Mouse (Mus musculus) urinary bladder, postnatal 10 days (tissue): ENCODE measurements around the gene Ppfia2.

Source experiments
- DNase-seq: peaks from one replicate; pipeline ENCODE4 v3.0.0; 2022; ENCODE audit warnings: low spot score

The Ppfia2 gene

DNA sequence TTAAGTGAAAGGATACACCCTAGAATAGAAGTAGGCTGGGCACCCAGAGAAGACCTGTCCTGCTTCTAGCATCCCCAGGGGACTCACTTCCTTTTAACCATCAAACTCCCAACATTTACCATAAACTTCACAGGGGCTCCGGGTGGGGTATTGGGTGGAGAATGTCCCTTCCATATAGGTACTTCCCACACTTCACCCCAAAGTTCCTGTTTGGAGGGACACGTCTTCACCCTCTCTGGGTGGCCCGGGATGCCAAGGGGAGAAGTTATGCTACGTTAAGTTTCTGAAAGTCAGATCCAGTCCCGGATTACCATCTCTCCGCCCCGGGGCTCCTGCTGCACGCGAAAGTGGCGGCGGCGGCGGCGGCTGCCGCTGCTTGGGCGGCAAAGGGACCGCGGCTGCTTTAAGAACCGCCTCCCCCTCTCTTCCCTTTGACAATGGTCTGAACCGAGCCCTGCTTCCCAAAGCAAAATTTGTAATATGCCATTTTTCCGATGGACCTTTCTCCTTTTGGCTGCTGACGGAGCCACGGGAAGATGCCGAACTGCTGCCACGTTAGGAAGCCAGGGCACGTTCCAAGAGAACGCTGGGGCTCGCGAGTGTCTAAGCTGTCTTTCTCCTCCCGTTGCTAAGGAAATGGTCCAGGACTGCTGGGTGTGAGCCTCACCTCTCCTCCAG is at the start of gene Ppfia2:
Gene Ppfia2 (plus strand): TSS at position 485 of the 678 bp plus-strand sequence.
- DNase-seq, result no peak

- no peak for DNase-seq
Measured at GRCm38 (mm10) chr10:106468956-106469721, 1.0 kb upstream of the Ppfia2 start.

GRCm38 (mm10) chr10:106470533-106471205 is 530 bp downstream of the Ppfia2 start:
- DNase-seq, result no peak

DNA sequence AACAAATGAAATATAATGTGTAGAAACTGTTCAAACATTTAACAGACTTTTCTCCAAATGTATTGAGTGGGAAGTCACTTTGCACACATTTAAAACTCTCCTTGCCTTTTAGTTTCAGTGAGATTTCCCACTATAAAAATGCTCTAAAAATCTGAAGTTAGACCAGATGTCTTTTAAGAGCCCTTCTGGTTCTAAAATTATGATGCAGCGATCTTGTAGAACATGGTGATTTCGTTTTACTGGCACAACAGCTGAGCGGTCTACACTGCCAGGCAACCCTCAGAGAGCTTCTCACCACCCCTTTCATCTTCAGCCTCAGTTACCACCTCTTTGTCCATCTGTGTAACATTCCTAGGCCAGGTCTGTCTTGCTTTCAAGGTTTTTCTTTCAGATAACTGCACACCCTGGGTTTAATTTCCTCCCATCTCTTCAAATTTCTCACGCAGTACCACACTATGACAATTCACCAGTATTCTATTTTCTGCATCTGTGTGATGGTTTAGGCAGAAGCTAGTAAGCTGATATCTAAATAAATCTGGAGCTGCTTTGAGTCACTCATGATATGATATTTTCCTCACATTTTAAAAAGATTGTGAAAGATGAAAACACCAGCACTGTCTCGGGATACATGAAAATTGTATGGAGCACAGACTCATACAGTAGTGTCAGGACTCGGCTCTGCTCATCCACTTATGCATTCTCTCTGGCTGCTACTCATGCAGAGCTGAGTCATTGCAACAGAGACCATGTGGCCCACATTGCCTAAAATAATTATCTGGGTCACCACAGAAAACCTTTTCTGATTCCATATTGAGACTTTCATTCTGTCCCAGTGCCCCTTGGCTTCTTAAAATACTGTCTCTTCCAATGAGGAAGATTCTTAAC is 39.4 kb downstream of the Ppfia2 start:
- DNase-seq, result no peak

- DNase-seq, result no peak
Measured at GRCm38 (mm10) chr10:106566036-106566435, 95.9 kb downstream of the Ppfia2 start.

DNA sequence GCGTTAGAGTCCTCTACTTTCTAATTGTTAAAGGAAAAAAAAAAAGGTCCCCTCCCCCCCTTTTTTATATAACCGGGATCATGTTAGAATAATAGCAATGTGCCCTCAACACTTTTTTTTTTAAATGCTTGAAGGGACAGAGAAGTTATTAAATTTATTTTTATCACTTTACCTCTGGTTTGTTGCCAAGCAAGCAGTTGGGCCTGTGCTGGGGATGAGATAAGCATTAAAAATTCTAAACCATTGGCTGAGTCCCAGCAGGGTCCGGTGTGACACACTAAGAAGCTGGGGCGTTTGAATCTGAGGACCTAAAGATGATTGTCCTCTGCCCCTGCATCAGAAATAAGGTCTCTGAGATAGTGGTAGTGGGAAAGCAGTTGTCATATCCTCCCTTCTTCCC is 114.9 kb downstream of the Ppfia2 start:
- DNase-seq, result no peak

DNA sequence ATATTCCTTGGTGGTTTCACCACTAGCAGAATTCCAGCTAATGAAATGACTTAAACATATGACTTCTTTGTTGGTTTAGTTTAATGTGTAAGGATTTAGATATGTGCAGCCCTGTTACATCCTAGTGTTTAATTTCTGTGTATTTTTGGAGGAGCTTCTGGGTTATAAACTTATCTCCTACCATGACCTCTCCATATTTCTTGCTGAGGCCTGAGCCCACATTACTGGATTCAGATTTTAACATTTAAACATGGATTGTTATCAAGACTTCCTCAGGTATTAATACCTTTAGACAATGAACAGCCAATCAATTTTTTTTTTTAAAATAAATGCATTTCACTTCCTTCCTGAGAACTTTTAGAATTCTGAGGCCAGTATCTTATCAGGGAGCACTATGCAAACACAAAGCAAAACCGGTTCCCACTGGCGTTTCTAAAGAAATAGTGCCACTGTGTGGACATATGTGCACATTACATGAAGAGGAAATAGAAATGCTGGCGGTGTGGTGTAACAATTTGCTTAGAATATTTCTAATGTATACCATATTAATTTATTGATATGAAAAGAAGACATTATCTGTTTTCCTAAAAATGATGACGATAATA is 115.4 kb downstream of the Ppfia2 start:
- DNase-seq, result no peak

DNA sequence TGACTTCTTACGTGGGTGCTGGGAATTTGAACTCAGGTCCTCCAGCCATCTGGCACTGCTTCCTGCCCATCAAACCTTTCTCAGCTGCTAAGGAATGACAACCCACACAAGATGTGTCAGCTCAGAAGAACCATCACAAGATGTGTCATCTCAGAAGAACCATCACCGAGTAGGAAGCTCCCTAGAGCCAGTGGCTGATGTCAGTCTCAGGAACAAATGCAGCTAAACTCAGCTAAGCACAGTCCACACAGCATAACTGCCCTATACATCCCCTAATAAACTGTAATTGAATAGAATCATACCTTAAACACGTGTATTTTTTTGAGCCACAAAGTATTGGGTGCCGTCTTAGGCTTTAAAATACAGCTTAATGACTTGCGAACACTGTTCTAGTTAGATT is 117.7 kb downstream of the Ppfia2 start:
- no peak for DNase-seq

GRCm38 (mm10) chr10:106590944-106591343 is 120.8 kb downstream of the Ppfia2 start:
- DNase-seq, result no peak

DNA sequence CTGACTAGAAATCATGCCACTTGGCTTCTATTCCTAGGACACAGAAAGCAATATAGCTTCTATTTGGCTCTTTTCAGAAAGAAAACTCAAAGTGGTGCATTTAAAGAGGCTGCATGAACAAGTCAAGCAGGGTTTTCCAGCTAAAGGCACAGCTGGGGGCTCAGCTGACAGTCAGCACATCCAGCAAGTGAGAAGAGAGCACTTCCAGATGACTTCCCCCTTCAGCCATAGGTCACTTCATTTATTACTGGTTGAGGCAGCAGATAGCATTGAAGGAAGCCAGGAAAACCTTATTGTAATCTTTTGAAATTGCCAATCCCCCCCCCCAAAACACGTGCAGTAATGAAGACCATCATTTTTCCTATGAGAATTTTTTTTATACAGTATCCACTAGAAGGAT is 126.8 kb downstream of the Ppfia2 start:
- no peak for DNase-seq

DNA sequence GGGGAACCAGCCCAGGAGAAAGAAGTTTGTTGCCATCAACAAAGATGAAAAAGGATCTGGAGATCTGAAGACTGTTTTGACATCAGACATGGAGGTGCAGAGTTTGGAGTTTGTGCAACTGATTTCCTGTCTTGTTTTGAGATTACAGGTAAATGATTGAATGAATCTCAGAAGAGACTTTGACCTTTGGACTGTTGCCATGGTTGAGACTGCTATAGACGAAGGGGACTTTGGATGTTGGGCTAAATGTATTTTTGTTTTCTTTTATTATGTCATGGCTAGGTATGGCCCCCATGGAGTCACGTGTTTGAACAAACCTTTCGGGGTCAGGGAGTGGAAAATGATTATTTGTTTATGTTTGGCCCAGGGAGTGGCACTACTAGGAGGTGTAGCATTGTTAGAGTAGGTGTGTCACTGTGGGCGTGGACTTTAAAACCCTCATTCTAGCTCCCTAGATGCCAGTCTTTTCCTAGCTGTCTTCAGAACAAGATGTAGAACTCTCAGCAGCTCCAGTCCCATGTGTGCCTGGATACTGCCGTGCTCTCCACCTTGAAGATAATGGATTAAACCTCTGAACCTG is 133.3 kb downstream of the Ppfia2 start:
- no peak for DNase-seq

DNA sequence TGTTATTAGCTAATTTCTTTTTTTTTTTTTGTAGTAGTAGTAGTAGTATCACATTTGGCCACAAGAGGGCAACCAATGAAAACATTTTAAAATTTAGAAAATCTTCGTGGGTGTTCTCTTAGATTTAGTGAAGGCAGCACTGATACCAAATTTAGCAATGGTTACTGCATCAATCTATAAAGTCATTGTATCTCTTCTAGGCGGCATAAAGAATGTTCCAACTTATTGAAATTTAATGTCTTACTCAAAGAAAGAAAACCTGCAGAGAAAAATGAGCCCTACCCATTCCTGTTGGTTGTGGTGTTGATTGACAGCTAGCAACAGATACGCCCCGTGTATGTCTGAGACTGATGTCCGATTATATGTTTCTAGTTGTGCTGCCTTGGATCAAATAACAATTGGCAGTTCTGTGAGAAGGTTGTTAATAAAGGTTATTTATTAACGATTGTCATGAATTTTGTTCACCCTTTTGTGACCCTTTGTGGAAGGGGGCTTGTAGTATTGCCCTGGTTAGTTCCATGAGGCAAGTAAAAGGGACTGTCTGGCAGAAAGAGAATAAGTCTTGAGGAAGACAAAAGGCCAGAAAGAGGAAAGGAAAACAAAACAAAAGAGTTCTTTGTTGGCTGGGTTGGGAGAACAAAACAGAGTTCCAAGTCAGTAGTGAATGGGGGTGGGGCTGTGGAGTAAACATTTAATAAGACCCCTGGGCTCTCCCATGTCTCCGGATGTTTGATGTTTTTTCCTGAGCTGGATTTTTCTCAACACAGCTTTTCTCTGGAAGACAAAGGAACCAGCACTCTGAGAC is 139.2 kb downstream of the Ppfia2 start:
- no peak for DNase-seq

DNA sequence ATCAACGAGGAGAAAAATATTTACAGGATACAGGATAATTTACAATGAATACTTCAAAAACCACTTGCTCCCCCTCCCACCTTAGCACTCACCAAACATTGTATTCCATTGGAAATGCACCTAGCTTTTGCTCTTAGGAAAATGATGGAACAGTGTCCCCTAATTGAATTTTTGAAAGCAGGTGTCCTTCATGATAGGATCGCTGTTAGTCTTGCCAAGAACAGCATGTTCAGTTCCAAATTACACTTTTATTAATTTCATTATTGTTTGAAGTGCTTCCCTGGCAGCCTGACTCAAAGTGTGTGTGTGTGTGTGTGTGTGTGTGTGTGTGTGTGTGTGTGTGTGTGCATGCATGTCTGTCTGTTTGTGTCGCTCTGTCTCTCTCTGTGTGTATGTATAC is 140.1 kb downstream of the Ppfia2 start:
- DNase-seq, result no peak

GRCm38 (mm10) chr10:106618194-106618593 is 148.1 kb downstream of the Ppfia2 start:
- DNase-seq, result no peak

GRCm38 (mm10) chr10:106620952-106621351 is 150.8 kb downstream of the Ppfia2 start:
- no peak for DNase-seq

GRCm38 (mm10) chr10:106623342-106623741 is 153.2 kb downstream of the Ppfia2 start:
- DNase-seq, result no peak

DNA sequence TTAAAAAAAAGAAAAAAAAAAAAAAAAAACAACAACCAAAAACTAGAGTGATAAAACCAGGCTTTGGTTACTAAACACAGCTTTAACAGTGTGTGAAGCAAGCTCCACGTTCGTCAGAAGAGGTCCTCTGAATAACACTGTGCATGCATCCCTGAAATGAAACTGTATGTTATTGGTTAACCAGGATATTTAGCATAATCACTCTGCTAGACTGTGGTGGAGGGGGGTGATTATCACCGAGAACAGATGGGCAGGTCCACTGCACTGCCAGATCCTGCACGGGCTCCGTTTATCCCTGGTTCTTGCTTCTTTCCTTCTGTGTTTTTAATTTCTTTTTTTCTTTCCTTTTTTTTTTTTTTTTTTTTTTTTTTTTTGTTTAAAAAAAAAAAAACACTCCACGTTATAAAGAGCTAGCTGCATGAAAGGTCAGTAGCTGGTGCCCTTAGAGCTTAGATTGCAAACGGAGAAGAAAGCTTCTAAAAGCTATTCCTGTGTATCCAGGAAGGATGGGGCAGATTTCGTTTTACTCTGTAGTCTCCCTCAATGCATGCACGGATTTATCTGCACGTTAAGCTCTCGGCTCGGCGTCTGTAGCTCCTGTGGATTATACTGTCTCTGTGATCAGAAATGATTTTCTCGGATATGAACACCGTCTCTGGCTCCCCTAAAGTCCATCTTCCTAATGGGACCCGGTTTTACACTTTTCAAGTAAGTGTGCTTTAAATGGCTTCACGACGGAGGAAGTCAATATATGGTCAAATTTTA is 162.2 kb downstream of the Ppfia2 start:
- no peak for DNase-seq

DNA sequence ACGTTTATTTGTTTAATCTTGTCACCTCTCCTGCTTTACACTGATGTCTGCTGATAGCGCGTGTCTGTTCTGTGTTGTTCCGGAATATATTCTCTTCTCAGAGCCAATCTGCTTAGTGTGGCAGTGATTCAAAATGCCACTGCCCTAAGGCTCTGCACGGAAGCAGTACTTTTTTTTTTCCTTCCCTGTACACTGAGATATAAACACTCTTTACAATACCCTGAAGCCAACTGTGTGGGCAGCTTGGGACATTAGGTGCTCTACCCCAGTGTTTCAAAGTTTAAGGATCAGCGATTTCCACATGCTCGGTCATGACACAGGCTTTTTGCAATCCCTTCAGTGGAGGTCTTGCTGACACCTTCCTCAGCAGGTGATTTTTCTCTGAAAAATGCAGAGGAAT is 163.8 kb downstream of the Ppfia2 start:
- DNase-seq, result no peak

DNA sequence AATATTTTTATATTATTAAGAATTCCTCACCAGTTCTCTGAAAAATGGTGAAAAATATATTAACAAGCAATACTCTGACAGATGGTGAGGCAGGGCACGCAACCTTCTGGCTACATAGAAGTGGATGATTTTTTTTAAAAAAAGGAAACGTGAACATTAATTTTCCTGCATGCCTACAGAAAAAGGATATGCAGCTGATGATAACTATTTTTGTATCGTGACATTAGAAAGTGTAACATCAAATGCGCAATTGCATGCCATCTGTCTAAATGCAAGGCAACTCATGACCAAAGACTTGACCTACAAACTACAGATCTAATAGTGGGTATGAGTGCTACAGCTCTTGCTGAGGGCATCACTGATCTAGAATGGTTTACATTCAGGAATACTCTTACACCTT is 182.1 kb downstream of the Ppfia2 start:
- DNase-seq, result no peak

- no peak for DNase-seq
Measured at GRCm38 (mm10) chr10:106665221-106665620, 195.1 kb downstream of the Ppfia2 start.
